Mouse (Mus musculus) bone marrow, adult 2 months (tissue): ENCODE measurements around the gene Gabpb2.

Source experiments
- CTCF ChIP-seq: fragments of 200-500 bp; IDR thresholded peaks from 2 replicates; pipeline ENCODE4 v1.5.1; 2011; ENCODE audit warnings: low read length, control low read depth; ENCODE audit not compliant: control insufficient read depth, insufficient read depth
- POLR2A ChIP-seq: fragments of 200-500 bp; IDR thresholded peaks from 2 replicates; pipeline ENCODE4 v1.6.1; 2011; ENCODE audit warnings: low read depth, mild to moderate bottlenecking, control low read depth, low read length, borderline replicate concordance; ENCODE audit not compliant: control insufficient read depth

GRCm38 (mm10) chr3:95266052-95266451 is 48.3 kb upstream of the Gabpb2 start:
- no peak for TF ChIP-seq POLR2A
- no peak for TF ChIP-seq CTCF
